Mouse (Mus musculus) heart, adult 2 months (tissue): ENCODE data around the gene Pclaf.

Experiments
- CTCF ChIP-seq: fragments of 200-600 bp; IDR thresholded peaks from 2 replicates; pipeline ENCODE4 v1.8.1; 2022; ENCODE audit warnings: antibody characterized with exemption, mild to moderate bottlenecking, moderate library complexity
- EP300 ChIP-seq: fragments of 200-500 bp; IDR thresholded peaks from 2 replicates; pipeline ENCODE4 v1.6.1; 2011; ENCODE audit warnings: low read depth, low read length, control low read depth; ENCODE audit not compliant: insufficient read depth
- POLR2A ChIP-seq: fragments of 200-500 bp; IDR thresholded peaks from 2 replicates; pipeline ENCODE4 v1.6.1; 2011; ENCODE audit warnings: mild to moderate bottlenecking, low read depth, low read length, control low read depth; ENCODE audit not compliant: insufficient read depth

GRCm38 (mm10) chr9:65928456-65928855 lies 38.4 kb downstream of the Pclaf start:
- TF ChIP-seq POLR2A, result no peak
- TF ChIP-seq CTCF, result no peak
- TF ChIP-seq EP300, result no peak
